Mouse (Mus musculus) bone marrow, adult 2 months (tissue): Measurements from ENCODE around the gene Tspan31.

Source experiments
- CTCF ChIP-seq: fragments of 200-500 bp; IDR thresholded peaks from 2 replicates; pipeline ENCODE4 v1.5.1; 2011; ENCODE audit warnings: low read length, control low read depth; ENCODE audit not compliant: control insufficient read depth, insufficient read depth
- POLR2A ChIP-seq: fragments of 200-500 bp; IDR thresholded peaks from 2 replicates; pipeline ENCODE4 v1.6.1; 2011; ENCODE audit warnings: low read depth, mild to moderate bottlenecking, control low read depth, low read length, borderline replicate concordance; ENCODE audit not compliant: control insufficient read depth

GRCm38 (mm10) chr10:127040569-127041214 lies 29.4 kb downstream of the Tspan31 start:
- TF ChIP-seq POLR2A (no peak), CTCF (no peak)
